Mouse (Mus musculus): ENCODE data around the gene Plcl1.

DNA sequence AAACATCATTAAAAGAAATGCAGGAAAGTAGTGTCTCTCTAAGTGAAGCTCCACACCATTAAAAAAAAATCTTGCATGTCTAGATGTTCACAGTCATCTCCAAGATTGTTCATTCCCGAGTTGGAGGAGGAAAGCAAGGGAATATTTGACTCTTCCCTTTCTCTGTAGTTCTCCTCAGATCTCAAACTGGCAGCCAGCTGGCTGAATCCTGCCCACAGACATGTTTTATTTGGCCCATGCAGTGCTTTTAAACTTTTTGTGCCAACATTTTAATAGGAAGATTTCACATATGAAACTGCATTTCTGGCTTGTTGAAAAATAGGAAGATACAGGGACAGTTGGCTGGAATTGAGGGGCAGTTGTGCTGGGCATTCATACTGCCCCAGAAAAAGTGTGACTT, 94.2 kb downstream of the Plcl1 start:
- no peak for TF ChIP-seq CTCF (IDR thresholded peaks at IDR 0.05; ENCODE audit: low read depth, low read length)
- no peak for TF ChIP-seq GATA2 (IDR thresholded peaks at IDR 0.05; ENCODE audit: borderline replicate concordance, low read depth, low read length)
- no peak for TF ChIP-seq TAL1 (conservative IDR thresholded peaks at IDR 0.05; ENCODE audit: low read depth, low read length)
